Mouse (Mus musculus) stomach, postnatal 0 days (tissue): ENCODE measurements around the gene Defb28.

Source experiments
- CTCF ChIP-seq: IDR thresholded peaks from 2 replicates; pipeline ENCODE4 v1.5.1; 2016; ENCODE audit warnings: antibody characterized with exemption, low read depth, mild to moderate bottlenecking, moderate library complexity
- EP300 ChIP-seq: optimal IDR thresholded peaks from 2 replicates; pipeline ENCODE3; 2016; ENCODE audit warnings: antibody characterized with exemption

GRCm38 (mm10) chr2:152487024-152487423 lies 31.0 kb upstream of the Defb28 start:
- peak; percentile 46 for TF ChIP-seq CTCF
- TF ChIP-seq EP300 = no peak
